Mouse (Mus musculus) kidney, embryonic 16.5 days (tissue): Measurements from ENCODE around the gene Iqcb1. TPM values are rescaled to one million over a fixed set of nuclear protein-coding genes. Genes with fewer than 3 reads are reported as not detected.

Experiments used
- ATAC-seq: fragments of 200-750 bp; cut with Nextera tagmentation; 2 replicates; pipeline ENCODE4 v1.8.0; 2017; ENCODE audit warnings: moderate TSS enrichment; ENCODE audit not compliant: low FRiP score, low TSS enrichment
- H3K27ac ChIP-seq: fragments of 300-500 bp; sonication (generic); 2 replicates; pipeline ENCODE4 v1.5.1; 2014; ENCODE audit warnings: low read length
- H3K27me3 ChIP-seq: fragments of 300-500 bp; sonication (generic); 2 replicates; pipeline ENCODE4 v1.6.1; 2014; ENCODE audit warnings: low read length, control low read depth, mixed read lengths; ENCODE audit not compliant: insufficient read depth
- H3K36me3 ChIP-seq: fragments of 300-500 bp; sonication (generic); 2 replicates; pipeline ENCODE4 v1.6.1; 2014; ENCODE audit warnings: low read length, control low read depth, mixed read lengths; ENCODE audit not compliant: insufficient read depth
- H3K4me1 ChIP-seq: fragments of 300-500 bp; sonication (generic); 2 replicates; pipeline ENCODE4 v1.6.1; 2014; ENCODE audit warnings: low read length, control low read depth, mixed read lengths; ENCODE audit not compliant: insufficient read depth
- H3K4me2 ChIP-seq: fragments of 300-500 bp; sonication (generic); replicated peaks from 2 replicates; pipeline ENCODE4 v1.6.1; 2014; ENCODE audit warnings: low read depth, low read length
- H3K4me3 ChIP-seq: fragments of 300-500 bp; sonication (generic); 2 replicates; pipeline ENCODE4 v1.5.1; 2014; ENCODE audit warnings: mild to moderate bottlenecking, low read length
- H3K9ac ChIP-seq: fragments of 300-500 bp; sonication (generic); replicated peaks from 2 replicates; pipeline ENCODE4 v1.6.1; 2014; ENCODE audit warnings: low read length
- H3K9me3 ChIP-seq: fragments of 300-500 bp; sonication (generic); 2 replicates; pipeline ENCODE4 v1.6.1; 2016; ENCODE audit warnings: low read length, control low read depth
- WGBS: fragments of 180-500 bp; shearing (Covaris S2); extraction: QIAGEN DNeasy Blood & Tissue Kit; methylation state at CpG from one replicate; pipeline ENCODE4 v1.1.7; 2014; 5-methylcytosine and 5-hydroxymethylcytosine counted together
- polyA plus RNA-seq: library from polyadenylated mRNA; unstranded; fragments of >200 nt; fragmentation: Nextera tagmentation; extraction: Ambion mirVana; gene quantifications from 2 replicates; pipeline ENCODE4 v1.2.1, GENCODE M21; 2015

Iqcb1 gene
- polyA plus RNA-seq, 1 experiment from 2014 or later, result 33.8 TPM

- 90% methylated on average over 3 of the region's 3 CpGs for WGBS
- H3K27ac ChIP-seq, result no peak overlapping the region
- no peak overlapping the region for H3K9ac ChIP-seq
- H3K36me3 ChIP-seq, result peaks cover 19% of the 10 kb centered on the region
- ATAC-seq, result no peak
- H3K4me1 ChIP-seq, result no peaks in the 10 kb centered on the region
- H3K4me3 ChIP-seq, result no peak overlapping the region
- no peaks in the 10 kb centered on the region for H3K9me3 ChIP-seq
- no peak overlapping the region for H3K4me2 ChIP-seq
- no peaks in the 10 kb centered on the region for H3K27me3 ChIP-seq
These were observed 35.4 kb downstream of the Iqcb1 start for GRCm38 (mm10) chr16:36863585-36863984.

- Histone ChIP-seq H3K27me3 (no peaks in the 10 kb centered on the region), H3K4me2 (no peak overlapping the region), H3K27ac (no peak overlapping the region), H3K4me1 (peaks cover 5% of the 10 kb centered on the region), H3K9me3 (no peaks in the 10 kb centered on the region), H3K36me3 (peaks cover 22% of the 10 kb centered on the region), H3K4me3 (no peak overlapping the region), H3K9ac (no peak overlapping the region)
- ATAC-seq, result no peak
- WGBS, result 98% methylated on average over 2 of the region's 2 CpGs
These were observed 41.3 kb downstream of the Iqcb1 start for GRCm38 (mm10) chr16:36869442-36869841.

GRCm38 (mm10) chr16:36874583-36875275, 46.5 kb downstream of the Iqcb1 start, which contains the start of the genes Eaf2 and Golgb1:
Gene Eaf2, minus strand, starts transcription at chr16:36875003.
Gene Golgb1, plus strand, starts transcription at chr16:36875140.
- Histone ChIP-seq H3K9ac (peak within 1 kb of the TSS; percentile 85), H3K27ac (peak within 1 kb of the TSS; percentile 91), H3K4me3 (peak within 1 kb of the TSS; percentile 96), H3K9me3 (no peaks in the 10 kb centered on the region), H3K36me3 (peaks cover 7% of the 10 kb centered on the region), H3K4me1 (peaks cover 13% of the 10 kb centered on the region), H3K27me3 (no peaks in the 10 kb centered on the region), H3K4me2 (peak within 1 kb of the TSS; percentile 64)
- under 1% methylated on average over 43 of the region's 43 CpGs for WGBS
- peak; percentile 100 for ATAC-seq

- H3K9me3 ChIP-seq, result no peaks in the 10 kb centered on the region
- H3K4me1 ChIP-seq, result peaks cover 13% of the 10 kb centered on the region
- 0% methylated on average over 32 of the region's 48 CpGs for WGBS
- H3K4me3 ChIP-seq, result peak overlapping the region; percentile 96
- no peaks in the 10 kb centered on the region for H3K27me3 ChIP-seq
- H3K36me3 ChIP-seq, result peaks cover 7% of the 10 kb centered on the region
- H3K4me2 ChIP-seq, result peak overlapping the region; percentile 64
- H3K27ac ChIP-seq, result peak overlapping the region; percentile 84
- peak; percentile 85; the same call in 1 of the 2 replicates for ATAC-seq
- H3K9ac ChIP-seq, result peak overlapping the region; percentile 85
These were observed 47.2 kb downstream of the Iqcb1 start for GRCm38 (mm10) chr16:36875276-36875851.

- Histone ChIP-seq H3K36me3 (peaks cover 1% of the 10 kb centered on the region), H3K9me3 (no peaks in the 10 kb centered on the region), H3K4me2 (no peak overlapping the region), H3K9ac (no peak overlapping the region), H3K27ac (no peak overlapping the region), H3K4me1 (peaks cover 13% of the 10 kb centered on the region), H3K4me3 (no peak overlapping the region), H3K27me3 (no peaks in the 10 kb centered on the region)
- ATAC-seq, result no peak
- WGBS, result 79% methylated on average over 5 of the region's 5 CpGs
These were observed 49.1 kb downstream of the Iqcb1 start for GRCm38 (mm10) chr16:36877316-36877715.

GRCm38 (mm10) chr16:36882737-36883343, 54.7 kb downstream of the Iqcb1 start:
- peaks cover 14% of the 10 kb centered on the region for H3K36me3 ChIP-seq
- WGBS, result 75% methylated on average over 5 of the region's 5 CpGs
- no peak overlapping the region for H3K9ac ChIP-seq

GRCm38 (mm10) chr16:36884881-36885280, 56.7 kb downstream of the Iqcb1 start:
- Histone ChIP-seq H3K27me3 (no peaks in the 10 kb centered on the region), H3K27ac (no peak overlapping the region), H3K4me3 (no peak overlapping the region), H3K4me2 (no peak overlapping the region), H3K36me3 (peaks cover 28% of the 10 kb centered on the region), H3K4me1 (no peaks in the 10 kb centered on the region), H3K9ac (no peak overlapping the region), H3K9me3 (no peaks in the 10 kb centered on the region)
- no peak for ATAC-seq
- 85% methylated on average over 4 of the region's 4 CpGs for WGBS

More at GRCm38 (mm10) chr16:36882737-36883343, 54.7 kb downstream of the Iqcb1 start:
- Histone ChIP-seq H3K4me3 (no peak overlapping the region), H3K4me2 (no peak overlapping the region), H3K4me1 (no peaks in the 10 kb centered on the region), H3K27me3 (no peaks in the 10 kb centered on the region), H3K9me3 (no peaks in the 10 kb centered on the region), H3K27ac (no peak overlapping the region)
- no peak for ATAC-seq

- WGBS, result 91% methylated on average over 11 of the region's 11 CpGs
- Histone ChIP-seq H3K9me3 (no peaks in the 10 kb centered on the region), H3K4me2 (no peak overlapping the region), H3K4me3 (no peak overlapping the region), H3K27me3 (no peaks in the 10 kb centered on the region), H3K9ac (no peak overlapping the region), H3K27ac (no peak overlapping the region), H3K36me3 (peaks cover 29% of the 10 kb centered on the region), H3K4me1 (no peaks in the 10 kb centered on the region)
- no peak for ATAC-seq
These were observed 57.7 kb downstream of the Iqcb1 start for GRCm38 (mm10) chr16:36885912-36886311.

GRCm38 (mm10) chr16:36887546-36887945, 59.4 kb downstream of the Iqcb1 start:
- H3K4me1 ChIP-seq, result no peaks in the 10 kb centered on the region
- peaks cover 38% of the 10 kb centered on the region for H3K36me3 ChIP-seq
- WGBS, result 84% methylated on average over 5 of the region's 5 CpGs
- H3K27ac ChIP-seq, result no peak overlapping the region
- H3K9ac ChIP-seq, result no peak overlapping the region
- ATAC-seq, result no peak
- H3K4me2 ChIP-seq, result no peak overlapping the region
- no peak overlapping the region for H3K4me3 ChIP-seq
- no peaks in the 10 kb centered on the region for H3K9me3 ChIP-seq
- H3K27me3 ChIP-seq, result no peaks in the 10 kb centered on the region

GRCm38 (mm10) chr16:36890559-36890958, 62.4 kb downstream of the Iqcb1 start:
- Histone ChIP-seq H3K4me3 (no peak overlapping the region), H3K36me3 (peaks cover 59% of the 10 kb centered on the region), H3K27ac (no peak overlapping the region), H3K4me2 (no peak overlapping the region), H3K27me3 (no peaks in the 10 kb centered on the region), H3K9ac (no peak overlapping the region), H3K9me3 (no peaks in the 10 kb centered on the region), H3K4me1 (no peaks in the 10 kb centered on the region)
- WGBS, result 94% methylated on average over 3 of the region's 3 CpGs
- ATAC-seq, result no peak
